Mouse (Mus musculus): ENCODE measurements around the gene Veph1. TPM values are rescaled to one million over a fixed set of nuclear protein-coding genes. Genes with fewer than 3 reads are reported as not detected.
"Not testable (repeated sequence)": the region's sequence is repeated elsewhere in the genome, so short reads cannot be mapped to it uniquely, and the experiment has no call there.

Veph1 gene
- total RNA-seq, 2 experiments from 2014 or later: not detected

DNA sequence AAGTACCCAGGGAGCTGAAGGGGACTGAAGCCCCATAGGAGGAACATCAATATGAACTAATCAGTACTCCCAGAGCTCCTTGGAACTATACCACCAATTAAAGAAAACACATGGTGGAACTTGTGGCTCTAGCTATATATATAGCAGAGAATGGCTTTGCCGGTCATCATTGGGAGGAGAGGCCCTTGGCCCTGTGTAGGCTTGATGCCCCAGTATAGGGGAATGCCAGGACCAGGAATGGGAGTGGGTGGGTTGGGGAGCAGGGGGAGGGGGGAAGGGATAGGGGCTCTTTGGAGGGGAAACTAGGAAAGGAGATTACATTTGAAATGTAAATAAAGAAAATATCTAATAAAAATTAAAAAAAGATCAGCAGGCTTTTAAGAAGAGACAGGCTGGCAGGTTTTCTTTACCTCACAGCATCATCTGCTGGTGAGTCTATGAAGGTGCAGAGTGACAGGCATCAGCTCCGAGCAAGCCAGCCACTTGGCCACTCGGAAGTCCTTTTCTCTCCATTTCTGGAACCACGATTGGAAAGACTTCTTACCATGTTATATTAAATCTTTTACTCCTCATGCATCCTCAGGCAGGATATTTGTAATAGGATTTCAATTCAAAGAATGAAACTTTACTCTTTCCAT lies 60.3 kb downstream of the Veph1 start:
- not testable (repeated sequence) for ATAC-seq (replicated peaks; ENCODE audit: low FRiP score, low TSS enrichment, poor library complexity, severe bottlenecking)

DNA sequence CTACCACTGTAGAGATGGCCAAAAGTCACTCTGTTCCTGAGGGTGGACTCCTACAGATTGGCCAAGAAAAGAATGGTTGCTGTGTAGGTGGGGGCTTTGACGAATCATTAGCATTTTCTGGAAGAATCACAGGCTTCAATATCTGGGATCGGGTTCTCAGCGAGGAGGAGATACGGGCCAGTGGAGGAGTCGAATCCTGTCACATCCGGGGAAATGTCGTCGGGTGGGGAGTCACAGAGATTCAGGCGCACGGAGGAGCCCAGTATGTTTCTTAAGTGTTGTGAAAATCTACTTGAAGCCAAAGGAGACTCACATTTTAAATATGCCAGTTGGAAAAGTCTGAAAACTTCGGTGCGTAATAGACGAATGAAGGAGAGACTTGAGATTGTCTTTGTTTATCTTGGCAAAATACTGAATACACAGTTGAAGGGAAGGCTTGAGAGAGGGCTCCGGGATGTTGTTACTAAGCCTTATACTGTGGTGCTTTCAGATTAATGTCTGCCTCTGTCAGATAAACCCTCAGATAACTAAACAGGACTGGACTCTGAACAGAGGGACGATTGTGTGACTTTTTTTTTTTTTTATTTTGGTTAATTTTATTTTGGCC lies 71.6 kb downstream of the Veph1 start:
- ATAC-seq (replicated peaks; ENCODE audit: low FRiP score, low TSS enrichment, poor library complexity, severe bottlenecking): no peak

DNA sequence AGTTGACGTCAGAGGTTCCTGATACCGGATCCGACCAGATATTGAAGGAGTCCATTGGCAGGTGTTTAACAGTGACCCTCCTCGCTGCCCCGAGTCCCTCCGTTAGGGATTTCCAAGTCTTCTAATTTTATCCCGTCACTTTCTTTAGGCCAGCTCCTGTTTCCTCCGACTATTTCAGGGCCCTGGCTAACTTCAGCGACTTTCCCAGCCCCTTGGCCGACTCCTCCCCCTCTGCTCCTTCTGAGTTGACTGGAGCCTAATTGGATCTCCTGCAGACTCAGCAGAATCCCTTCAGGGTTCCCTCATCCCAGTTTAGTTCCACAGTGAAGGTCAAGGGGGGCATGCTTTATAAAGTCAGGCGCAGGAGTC lies 75.4 kb downstream of the Veph1 start:
- ATAC-seq (replicated peaks; ENCODE audit: low FRiP score, low TSS enrichment, poor library complexity, severe bottlenecking): no peak

DNA sequence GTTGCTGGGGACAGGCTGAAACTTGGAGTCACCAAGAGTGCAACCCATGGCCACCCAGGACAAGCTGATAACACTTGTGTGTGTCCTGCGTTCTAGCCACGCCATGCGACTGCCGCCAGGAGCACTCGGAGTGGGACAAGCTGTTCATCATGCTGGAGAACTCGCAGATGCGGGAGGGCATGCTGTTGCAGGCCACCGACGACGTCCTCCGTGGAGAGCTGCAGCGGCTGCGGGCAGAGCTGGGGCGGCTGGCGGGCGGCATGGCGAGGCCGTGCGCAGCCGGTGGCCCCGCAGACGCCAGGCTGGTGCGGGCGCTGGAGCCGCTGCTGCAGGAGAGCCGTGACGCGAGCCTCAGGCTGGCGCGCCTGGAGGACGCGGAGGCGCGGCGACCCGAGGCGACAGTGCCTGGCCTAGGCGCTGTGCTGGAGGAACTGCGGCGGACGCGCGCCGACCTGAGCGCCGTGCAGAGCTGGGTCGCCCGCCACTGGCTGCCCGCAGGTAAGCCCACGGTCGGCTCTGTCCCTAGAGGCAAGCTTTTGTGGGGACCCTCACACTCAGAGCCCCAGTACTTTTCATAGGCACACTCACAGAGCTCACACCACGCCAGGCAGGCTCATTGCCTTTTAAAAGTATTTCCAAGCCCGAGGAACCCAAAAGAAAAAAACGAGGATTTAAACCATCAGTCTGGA lies 75.9 kb downstream of the Veph1 start:
- ATAC-seq (replicated peaks; ENCODE audit: low FRiP score, low TSS enrichment, poor library complexity, severe bottlenecking): no peak

DNA sequence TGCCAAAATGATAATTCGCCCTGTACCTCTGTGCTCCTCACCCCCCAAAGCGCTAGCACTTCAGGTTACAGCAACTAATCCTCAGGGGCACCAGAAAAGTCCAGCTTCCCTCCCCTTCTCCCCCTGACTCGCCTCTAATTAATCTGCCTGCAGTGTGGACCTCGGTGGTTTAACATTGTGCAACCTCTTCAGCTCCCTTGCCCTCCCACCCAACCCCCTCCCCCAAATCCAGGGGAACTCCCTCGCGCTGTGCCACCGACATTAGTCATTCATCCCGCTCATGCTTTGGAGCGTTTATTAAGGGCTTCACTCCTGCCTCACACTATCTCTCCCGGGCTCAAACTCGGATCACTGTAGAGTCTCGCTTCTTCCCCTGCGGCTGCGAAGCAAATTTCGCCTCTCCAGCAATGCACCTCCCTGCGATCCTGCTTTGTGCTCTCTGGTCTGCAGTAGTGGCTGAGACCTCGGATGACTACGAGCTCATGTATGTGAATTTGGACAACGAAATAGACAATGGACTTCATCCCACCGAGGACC lies 76.9 kb downstream of the Veph1 start, which contains the start of gene Ptx3:
TSS of gene Ptx3 (plus strand) at position 256 of the 537 bp plus-strand sequence.
- ATAC-seq (replicated peaks; ENCODE audit: low FRiP score, low TSS enrichment, poor library complexity, severe bottlenecking): no peak

DNA sequence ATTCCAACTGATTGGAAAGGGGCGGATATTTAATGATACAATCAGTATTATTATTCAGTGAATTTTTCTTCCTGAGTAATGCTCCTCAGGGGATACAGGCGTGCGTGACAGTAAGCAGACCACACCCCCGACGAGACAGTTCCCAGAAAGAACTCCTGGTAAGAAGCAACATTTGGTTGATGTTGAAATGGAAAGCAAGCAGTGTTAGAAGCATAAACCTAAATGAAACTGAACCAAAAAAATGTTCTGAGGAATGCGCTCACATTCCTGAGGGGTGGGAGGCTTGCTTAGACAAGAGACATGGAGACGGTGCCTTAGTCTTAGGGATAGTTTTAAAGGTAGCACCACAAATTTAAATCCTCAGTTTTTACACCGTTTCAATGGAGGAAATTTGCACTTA lies 80.9 kb downstream of the Veph1 start:
- ATAC-seq (replicated peaks; ENCODE audit: low FRiP score, low TSS enrichment, poor library complexity, severe bottlenecking): no peak

DNA sequence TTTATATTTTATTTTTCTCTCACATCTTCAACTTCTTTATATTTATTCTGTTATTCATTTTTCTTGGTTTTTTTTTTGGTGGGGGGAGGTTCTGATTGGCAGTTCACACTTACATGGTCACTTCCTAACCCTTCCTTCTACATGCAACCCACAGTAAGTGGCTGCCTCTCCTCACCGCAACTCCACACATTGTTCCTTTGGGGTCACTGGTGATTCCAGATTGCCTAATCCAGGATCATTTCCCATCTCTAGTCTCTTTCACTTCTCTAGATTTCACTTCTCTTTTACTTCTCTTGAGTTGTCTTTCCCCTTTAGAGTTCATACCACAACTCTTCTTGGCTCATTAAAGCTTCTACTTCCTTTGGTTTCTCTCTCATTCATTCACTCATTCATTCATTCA lies 83.1 kb downstream of the Veph1 start:
- no peak for ATAC-seq (replicated peaks; ENCODE audit: low FRiP score, low TSS enrichment, poor library complexity, severe bottlenecking)

DNA sequence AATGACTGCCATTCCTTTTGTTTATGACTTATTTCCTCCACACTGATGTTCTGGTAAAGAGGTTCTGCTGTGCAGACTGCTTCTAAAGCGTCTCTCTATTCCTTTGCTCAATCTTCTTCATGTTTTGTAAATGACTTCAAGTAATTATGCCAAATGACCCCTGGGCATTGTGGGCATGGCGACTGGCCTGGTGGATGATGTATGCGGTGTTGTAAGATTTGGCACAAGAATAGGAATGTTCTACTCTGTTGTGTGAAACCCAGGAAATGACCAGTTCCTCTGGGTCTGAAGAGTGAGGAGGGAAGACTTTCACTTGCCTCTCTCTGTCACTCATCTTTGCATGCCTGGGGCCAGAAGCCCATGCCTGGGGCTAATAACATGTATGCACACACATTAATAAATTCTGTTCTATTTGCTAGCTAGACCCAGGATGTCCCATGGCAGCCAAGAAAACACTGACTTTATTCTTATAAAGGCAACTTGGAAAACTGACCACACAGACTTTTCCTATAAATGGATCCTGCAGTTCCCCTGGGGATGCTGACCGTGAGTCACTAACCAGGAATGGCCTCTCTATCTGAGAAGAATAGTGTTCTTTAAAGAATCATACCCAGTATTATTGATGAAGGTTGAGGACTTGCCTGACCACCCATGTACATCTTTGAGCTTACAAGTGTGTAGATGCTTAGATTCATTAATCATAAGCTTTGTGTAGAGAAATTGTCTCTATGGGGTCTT lies 87.6 kb downstream of the Veph1 start:
- ATAC-seq (replicated peaks; ENCODE audit: low FRiP score, low TSS enrichment, poor library complexity, severe bottlenecking): no peak

DNA sequence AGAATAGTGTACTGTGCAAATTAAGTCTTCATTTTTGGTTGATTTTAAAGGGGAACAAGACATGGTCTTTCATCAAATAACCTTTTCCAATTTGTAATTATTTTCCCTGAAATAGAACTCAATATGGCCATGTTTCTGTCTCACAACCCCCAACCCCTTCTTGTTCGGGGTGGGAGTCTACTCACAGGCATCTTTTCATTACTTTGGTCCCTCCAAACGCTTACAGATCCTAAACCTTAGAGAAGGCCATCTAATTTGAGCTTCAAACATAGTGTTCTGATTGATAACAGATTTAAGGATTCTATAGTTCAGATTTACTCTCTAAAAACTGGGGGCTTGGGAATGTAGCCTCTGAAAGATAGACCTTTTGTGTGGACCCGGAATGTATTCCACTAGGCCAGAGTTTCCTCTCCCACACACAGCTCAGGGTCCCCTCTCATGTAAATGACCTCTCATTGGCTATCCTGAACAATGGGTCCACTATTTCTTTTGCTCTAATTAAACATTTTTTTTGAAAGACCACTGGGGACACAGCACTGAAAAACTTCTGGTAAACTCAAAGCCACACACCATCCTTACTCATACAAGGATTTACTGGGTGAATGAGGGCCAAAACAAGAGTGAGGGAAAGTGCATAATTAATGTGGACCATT lies 102.6 kb downstream of the Veph1 start:
- no peak for ATAC-seq (replicated peaks; ENCODE audit: low FRiP score, low TSS enrichment, poor library complexity, severe bottlenecking)

DNA sequence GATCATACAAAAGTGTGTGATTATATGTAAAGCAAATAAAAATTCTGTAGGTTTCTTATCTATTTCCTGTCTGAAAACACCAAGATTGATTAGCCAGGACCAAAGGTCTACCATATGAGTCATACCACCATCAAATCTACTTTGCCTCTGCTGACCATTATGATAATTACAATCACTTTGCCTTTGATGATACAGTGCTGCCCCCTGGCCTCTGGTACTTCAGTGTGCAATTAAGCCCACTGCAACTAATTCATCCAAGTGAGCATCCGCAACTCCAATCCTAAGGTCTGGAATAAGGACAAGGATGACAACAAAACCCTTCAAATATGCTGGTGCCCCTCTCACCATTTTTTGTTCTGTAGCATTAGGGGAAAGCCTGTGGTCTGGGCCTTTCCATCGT lies 117.0 kb downstream of the Veph1 start:
- ATAC-seq (replicated peaks; ENCODE audit: low FRiP score, low TSS enrichment, poor library complexity, severe bottlenecking): no peak

DNA sequence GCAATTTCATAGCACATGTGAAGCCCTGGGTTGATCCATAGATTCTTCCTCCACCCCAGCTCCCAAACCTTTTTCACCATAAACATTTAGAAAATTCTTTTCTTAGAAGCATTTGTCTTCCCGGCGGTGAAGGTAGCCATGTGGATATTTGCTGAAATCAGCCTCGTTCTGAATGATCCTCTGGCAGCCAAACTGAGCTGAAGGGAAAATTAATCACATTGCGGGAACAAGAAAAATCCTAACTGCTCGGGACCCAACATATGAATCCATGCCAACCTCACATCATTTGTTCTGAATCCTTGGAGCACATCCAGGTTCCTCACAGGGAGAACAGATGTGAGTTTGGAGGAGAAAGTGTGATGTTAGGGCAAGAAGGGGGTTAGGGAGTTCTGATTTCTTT lies 123.7 kb downstream of the Veph1 start:
- ATAC-seq (replicated peaks; ENCODE audit: low FRiP score, low TSS enrichment, poor library complexity, severe bottlenecking): no peak

DNA sequence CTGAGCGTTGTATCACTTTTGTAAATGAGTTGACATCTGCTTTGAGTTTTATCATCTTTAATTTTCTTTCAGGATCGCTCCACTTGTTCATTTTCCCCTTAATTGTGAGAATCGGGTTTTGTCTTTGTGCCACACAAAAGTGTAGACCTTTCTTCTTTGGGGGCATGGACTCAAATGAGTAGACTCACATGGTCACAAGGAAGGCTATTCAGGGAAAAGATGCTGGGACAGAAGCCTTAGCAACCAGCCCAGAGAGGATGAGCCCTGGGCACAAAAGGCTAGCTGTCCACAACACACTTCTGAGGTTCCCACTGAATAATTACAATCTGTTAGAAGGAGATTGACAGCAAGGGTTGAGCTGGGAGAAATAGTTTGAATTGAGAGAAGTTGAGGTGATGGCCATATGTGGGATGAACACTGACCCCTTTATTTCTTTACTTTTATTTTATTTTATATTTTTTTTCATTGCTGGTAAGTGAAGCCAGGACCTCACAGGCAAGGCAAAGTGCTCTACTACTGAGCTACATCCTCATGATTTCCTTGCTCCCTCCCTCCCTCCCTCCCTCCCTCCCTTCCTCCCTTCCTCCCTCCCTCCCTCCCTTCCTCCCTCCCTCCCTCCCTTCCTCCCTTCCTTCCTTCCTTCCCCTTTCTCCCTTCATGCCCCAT lies 126.6 kb downstream of the Veph1 start:
- no peak for ATAC-seq (replicated peaks; ENCODE audit: low FRiP score, low TSS enrichment, poor library complexity, severe bottlenecking)

DNA sequence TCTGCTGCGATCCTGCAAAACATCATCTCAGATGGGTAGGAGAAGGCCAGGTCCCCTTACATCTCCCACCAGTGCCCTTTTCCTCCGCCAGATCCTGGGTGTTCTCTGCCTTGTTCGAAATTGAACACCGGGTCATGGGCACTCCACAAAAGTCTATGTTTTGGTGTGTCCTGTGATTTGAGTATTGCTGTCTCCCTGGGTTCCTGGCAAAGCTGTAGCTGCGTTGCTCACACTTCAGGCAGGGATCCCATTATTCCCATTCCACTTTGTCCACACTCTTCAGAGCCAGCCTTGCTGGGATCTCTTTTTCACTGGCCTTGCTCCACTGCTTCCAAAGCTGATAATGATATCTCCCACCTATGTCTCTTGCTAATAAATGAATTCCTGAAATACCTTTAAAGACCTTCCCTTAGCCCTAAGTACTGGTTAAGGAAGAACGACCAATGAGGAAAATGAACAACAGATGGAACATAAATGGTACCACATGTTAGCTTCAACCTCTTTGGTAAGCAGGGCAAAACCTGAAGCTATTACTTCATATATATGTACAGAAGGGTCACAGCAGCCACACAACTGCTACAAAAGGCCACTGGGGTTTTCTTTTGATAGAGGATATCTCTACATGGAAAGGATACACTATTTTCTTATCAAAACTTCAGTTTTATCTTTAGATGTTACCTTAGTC lies 129.9 kb downstream of the Veph1 start:
- no peak for ATAC-seq (replicated peaks; ENCODE audit: low FRiP score, low TSS enrichment, poor library complexity, severe bottlenecking)

DNA sequence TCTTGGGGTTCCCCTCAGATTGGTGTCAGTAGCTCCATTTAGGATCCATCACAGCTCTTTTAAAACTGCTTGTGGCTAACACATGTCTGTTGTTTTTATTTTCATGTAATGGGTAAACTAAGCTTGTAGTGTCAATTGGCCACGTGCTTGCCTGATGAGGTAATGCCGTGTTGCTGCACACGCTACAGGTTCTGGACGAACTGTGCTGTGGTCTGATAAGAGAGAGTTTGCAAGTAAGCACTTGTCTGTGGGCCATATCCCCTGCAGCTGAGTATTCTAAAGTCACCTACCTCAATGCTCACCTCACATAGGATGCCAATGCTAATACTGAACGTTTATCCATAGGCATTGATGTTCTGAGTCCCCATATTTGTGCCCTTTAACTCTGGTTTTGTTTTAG lies 131.6 kb downstream of the Veph1 start:
- ATAC-seq (replicated peaks; ENCODE audit: low FRiP score, low TSS enrichment, poor library complexity, severe bottlenecking): no peak

DNA sequence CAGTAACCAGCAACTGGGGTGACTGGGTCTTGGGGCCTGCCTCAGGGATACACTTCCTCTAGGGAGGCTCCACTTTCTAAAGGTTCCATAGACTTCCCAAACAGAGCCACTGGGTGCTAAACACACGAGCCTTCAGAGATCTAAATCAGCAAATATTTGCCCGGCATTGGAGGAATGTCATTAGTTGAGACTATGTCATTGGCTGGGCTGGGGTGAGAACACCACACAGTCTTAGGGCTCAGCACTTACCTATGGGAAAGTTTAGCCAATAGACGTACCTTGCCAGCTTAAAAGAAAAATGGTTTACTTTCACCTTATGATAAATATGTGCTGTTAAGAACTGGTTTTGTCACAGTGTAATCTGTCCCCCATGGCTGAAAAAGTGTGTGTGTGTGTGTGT lies 132.1 kb downstream of the Veph1 start:
- ATAC-seq (replicated peaks; ENCODE audit: low FRiP score, low TSS enrichment, poor library complexity, severe bottlenecking): no peak

DNA sequence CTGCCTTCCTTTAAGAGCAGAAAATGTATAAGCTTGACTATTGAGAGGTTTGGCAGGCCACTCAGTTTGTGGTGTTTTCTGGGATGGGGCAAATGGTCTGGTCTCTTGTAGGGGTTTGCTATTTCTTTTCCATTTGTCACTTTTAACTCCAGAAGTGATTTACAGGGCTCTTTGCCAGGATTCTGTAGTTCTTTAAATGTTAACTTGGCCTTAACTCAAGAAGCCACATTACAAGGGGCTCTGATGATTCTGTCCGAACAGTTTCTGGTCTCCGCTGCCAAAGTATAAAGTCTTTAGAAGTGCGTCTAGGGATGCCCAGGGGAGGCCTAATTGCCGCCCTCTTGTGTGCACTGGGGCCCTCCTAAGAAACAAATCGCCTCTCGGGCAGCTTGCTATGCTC lies 134.0 kb downstream of the Veph1 start:
- no peak for ATAC-seq (replicated peaks; ENCODE audit: low FRiP score, low TSS enrichment, poor library complexity, severe bottlenecking)

DNA sequence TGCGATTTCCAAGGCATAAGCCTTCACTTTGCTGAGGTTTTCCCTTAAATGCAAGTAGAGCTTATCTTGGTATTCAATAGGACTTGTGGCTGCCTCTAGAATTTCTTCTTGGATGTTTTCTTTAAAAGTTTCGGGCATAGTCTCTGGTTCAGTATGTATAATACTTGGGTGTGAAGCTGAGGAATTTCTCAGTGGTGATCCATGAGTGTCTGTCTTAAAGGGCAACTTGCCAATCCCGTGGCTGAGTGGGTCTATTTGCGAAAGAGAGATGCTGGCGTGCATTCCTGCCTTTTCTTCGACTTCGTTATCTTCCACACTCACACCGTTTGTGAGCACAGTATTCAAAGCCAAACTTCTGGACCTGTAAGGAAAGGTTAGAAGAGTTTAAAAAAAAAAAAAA lies 138.7 kb downstream of the Veph1 start:
- no peak for ATAC-seq (replicated peaks; ENCODE audit: low FRiP score, low TSS enrichment, poor library complexity, severe bottlenecking)

DNA sequence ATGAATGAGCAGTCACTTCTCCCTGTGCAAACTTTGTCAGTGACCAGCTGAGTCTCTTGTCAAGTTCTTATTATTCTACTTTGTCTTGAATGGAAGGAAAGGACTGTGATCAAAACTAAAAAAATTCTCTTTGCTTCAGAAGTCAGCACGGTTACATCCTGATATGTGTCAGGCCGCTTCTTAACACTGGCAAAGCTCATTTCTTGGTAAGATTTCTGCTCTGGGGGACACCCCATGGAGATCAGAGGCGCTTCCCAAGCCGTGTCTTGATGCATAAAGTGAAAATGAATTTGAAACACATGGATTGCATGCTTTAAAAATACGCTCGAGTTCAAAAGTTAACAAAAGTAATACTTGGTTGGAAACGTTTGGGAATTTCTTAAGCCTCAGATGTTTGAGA lies 159.0 kb downstream of the Veph1 start:
- no peak for ATAC-seq (replicated peaks; ENCODE audit: low FRiP score, low TSS enrichment, poor library complexity, severe bottlenecking)

All from megakaryocyte-erythroid progenitor cell, adult 5-6 weeks (primary cell).